Mouse (Mus musculus): ENCODE results near the gene Cd300e.

Gene Cd300e

DNA sequence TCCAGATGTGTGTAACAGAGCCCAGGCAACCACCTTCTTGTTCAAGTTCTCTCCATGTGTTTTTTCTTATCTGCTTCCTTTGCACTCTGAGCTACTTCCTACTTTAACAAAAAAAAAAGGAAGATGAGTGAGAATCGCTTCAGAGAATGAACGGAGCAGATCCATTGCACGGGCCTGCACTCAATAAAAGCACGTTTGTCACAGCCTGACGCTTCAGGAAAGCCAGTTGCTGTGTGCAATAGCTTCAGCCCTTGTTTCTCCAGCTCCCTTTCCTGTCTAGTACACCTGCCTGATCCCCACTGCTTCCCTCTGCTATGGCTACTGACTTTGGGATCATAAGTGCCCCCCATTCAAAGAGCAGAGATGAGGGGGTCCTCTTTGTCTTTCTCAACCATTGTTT, at the start of gene Cd300e:
TSS of gene Cd300e (minus strand) at position 101 of the 400 bp plus-strand sequence.
- DNase-seq, result no peak

GRCm38 (mm10) chr11:115110271-115110670, 48.3 kb upstream of the Cd300e start:
- DNase-seq, result no peak

DNA sequence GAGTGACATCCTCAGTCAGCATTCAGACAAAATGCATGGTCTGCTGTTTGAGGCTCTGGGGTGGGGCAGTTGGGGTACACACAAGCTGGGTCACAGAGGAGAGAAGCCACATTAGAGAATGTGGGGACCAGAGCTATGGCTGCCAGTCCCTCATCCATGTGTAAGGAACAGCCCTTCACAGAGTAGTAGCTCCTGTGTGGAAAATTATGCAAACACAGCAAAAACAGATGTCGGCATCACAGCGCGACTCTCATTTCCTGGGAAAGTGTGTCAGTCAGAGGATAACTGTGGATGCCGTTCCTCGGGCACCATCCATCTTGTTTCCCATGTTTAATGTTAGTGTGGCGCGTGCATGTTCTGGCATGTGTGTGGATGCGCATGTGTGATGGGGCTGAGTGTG, 46.2 kb upstream of the Cd300e start:
- DNase-seq, result no peak

GRCm38 (mm10) chr11:115107403-115107916, 45.5 kb upstream of the Cd300e start:
- DNase-seq, result no peak

DNA sequence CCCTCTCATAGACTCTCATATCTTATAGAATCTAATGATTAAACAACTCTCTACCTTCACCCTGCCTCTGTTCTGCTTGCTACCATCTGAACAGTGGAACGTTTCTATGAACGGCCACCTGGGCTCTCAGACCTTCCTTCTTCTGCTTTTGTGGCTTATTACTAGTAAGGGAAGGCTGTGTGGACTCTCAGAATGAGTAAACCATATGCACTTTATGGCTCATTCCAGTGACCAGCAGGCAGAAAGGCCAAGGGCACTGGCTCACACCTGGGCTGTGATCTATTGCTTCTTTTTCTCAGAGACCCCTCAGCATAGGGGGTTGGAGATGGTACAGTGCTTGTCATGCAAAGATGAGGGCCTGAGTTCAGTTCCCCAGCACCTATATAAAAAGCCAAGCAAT, 44.7 kb upstream of the Cd300e start:
- DNase-seq, result no peak

- DNase-seq, result no peak
These were observed 43.0 kb upstream of the Cd300e start for GRCm38 (mm10) chr11:115104769-115105563.

- DNase-seq, result no peak
These were observed 41.8 kb upstream of the Cd300e start for GRCm38 (mm10) chr11:115103470-115104413.

- no peak for DNase-seq
These were observed 40.1 kb upstream of the Cd300e start for GRCm38 (mm10) chr11:115102116-115102515.

GRCm38 (mm10) chr11:115101615-115102051, 39.7 kb upstream of the Cd300e start:
- no peak for DNase-seq

DNA sequence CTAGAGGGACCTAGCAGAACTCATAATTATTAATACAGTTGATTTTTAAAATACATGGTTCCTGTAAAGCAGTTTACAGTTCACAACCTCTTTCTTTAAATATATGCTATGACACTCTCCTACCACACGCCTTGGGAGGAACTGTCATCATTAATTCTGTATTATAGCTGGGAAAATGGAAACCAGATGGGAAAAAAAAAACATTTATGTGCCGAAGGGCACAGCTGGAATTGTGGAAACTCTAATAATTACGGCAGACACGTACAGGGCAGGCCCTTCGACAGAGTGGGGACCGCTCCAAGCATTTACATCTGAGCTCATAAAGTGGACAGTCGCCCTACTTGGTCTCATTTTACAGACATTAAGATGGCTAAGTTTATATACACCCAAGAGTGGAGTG, 38.8 kb upstream of the Cd300e start:
- no peak for DNase-seq

DNA sequence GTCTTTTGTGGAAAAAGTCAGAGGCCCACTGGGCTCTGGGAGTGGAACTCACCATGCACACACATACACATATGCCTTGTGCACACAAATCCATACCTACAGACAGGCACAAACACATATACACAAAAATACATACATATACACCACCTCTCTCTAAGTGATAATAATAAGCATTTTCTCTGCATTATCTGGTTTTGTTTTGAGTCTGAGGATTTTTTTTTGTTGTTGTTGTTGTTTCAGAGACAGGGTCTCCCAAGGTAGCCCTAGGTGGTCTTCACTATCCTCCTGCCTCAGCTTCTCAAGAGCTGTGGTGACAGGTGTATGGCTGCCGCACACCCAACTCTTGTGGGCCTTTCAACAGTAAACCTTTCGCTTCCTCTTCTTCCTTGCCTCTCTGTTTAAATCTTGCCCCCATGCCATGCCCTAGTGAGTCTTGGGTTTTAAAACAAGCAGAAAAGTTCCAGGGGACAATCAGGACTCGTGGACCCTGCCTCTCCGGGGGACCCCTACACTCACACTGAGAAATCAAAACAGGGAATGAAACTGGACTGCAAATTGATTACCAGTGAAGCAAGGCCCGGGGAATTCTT, 38.1 kb upstream of the Cd300e start:
- DNase-seq, result no peak

DNA sequence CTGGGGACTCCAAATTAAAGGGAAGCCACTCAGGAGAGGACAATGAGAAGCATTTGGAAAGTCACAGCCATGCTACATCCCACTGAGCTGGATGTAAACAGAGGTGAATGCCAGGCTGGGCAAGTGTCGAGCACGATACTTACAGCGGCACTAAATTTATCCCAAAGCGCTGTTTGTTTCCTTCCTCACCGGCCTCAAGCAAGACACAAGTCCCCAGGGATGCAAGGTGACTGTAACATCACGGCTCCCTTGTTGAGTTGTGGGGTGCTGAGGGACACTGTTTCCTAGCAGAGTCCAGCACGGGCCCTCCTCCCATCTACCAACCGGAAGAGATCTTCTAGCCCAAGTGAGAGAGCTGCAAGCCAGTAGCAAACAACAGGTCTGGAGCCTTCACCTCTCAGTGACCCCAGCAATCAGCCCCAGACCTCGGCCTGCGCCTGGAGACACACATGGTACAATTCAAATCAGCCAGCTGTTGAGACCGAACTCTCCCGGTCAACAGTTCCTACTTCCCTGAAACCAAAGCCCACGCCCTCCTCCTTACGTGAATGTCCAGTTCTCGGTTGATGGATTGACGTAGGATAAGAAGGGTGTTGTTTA, 37.4 kb upstream of the Cd300e start:
- no peak for DNase-seq

DNA sequence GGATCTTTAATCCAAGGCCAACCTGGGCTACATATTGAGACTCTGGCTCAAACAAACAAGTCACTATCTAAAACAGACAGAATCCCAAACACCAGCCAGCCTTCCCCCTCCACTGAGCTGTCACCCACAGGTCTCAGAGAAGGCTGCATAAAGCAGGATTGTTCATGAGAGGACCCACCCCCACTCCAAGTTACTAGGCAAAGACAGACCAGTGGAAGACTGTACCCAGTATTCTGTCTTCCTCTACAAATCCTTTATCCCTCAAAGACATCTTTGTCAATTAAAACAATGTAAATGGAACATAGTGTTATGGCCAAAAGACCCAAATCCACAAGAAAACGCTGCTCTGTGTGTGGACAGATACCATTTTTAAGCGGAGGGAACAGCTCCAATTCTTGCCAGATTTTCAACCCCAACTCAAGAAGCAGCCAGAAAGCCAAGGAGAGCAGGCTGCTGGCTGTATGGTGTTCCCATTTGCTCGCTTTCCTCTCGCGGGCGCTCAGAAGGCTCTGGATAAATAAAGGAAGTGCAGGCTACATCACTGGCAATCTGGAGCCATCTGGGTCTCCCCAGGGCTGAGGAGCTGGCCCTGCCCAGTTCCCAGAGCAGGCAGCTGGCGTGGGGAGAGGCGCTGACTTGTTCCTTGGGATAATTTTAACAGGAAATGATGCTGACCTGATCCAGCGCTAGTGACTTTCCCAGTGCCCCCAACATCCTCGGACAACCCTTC, 36.4 kb upstream of the Cd300e start:
- no peak for DNase-seq

GRCm38 (mm10) chr11:115092140-115092539, 30.2 kb upstream of the Cd300e start:
- no peak for DNase-seq

- DNase-seq, result peak; percentile 3
These were observed 29.5 kb upstream of the Cd300e start, which contains the start of gene Rab37 for GRCm38 (mm10) chr11:115091362-115091901. Gene Rab37 (plus strand): TSS chr11:115091431.

DNA sequence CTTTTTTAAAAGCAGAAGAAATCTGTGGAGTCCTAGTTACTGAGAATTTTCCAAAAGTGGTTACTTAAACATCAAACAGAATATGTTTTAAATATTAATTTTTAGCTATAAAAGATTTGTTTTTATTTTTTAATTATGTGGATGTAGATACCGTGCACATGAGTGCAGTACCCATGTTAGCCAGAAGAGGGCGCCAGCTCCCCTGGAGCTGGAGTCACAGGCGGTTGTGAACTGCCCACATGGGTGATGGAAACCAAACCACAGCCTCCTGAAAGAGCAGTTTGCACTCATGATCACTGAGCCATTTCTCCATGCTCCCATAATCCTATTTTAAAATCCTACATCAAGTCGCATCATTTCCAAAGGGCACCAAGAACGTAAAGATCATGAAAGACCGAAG, 27.9 kb upstream of the Cd300e start:
- no peak for DNase-seq

DNA sequence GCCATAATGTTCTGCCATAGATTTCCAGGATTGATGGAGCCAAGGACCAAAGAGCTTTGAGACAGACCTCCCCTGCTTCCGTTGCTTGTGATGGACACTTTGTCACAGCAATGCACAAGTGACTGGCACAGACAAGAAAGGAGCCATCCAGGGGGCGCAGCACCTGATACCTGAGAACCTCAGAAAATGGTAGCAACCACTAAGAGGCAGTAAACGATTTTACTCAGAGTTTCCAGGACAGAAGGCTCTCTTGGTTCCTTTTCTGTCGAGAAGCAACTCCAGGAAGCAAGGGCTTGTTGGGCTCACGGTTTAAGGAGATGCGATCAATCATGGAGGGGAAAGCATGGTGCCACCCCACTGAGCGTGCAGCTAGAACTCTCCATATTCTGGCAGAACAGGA, 24.2 kb upstream of the Cd300e start:
- no peak for DNase-seq

GRCm38 (mm10) chr11:115085064-115085463, 23.1 kb upstream of the Cd300e start:
- no peak for DNase-seq

DNA sequence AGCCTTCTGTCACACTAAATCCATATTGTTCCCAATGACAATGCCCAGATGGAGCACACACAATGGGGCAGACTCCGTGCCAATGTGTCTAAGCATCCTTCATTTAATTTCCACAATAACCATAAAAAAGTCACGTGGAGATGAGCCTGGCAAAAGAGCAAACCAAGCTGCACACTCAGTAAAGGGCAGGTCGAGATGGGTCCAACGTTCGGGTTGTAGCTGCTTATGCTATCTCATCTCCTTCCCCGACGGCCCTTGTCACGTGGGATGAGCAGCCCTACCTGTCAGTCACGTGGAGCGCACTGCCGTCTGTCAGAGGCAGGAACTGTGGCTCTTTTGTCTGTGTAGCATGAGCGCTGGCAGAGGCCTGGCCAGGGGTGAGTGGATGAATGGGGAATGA, 22.6 kb upstream of the Cd300e start:
- no peak for DNase-seq

DNA sequence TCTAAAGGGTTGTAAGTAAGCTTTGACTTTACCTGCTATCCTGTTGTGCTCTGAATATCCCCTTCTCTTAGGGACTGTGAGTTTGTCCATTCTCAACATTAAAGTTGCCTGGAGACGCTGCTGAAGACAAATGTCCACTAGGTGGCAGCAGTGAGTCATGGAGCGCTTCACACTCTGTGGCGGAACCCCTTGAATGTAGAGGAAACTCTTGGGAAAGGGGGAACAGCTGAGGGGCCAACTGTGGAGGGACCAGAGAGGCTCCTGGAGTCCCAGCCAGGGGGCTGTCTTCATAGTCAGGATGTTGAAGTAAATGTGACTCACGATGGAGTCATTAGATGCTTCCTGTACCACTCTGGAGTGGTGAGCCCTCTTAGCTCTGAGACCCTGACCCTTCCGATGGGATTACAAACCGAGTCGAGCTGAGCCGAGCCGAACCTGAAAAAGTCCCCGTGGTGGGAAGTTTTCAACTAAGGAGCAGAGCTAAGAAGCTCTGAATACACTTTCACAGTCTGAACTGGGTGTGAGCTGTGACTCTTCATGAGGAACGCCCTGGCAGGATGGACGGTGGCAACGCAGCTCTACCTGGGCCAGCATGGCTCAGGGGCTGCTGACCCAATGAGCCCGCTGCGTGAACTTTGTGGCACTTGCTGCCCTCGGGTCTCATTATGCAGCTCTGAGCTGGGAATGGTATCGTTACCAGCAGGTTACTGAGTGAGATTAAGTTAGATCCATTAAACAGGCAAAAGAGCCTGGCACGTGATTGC, 21.6 kb upstream of the Cd300e start:
- peak; percentile 67 for DNase-seq

- no peak for DNase-seq
These were observed 20.2 kb upstream of the Cd300e start for GRCm38 (mm10) chr11:115082196-115082595.
